Mouse (Mus musculus): Measurements from ENCODE around the gene Rbfox3. TPM values are rescaled to one million over a fixed set of nuclear protein-coding genes. Genes with fewer than 3 reads are reported as not detected.

The Rbfox3 gene
- total and polyA plus RNA-seq, 3 experiments, result 0.16 TPM; not detected in 2

DNA sequence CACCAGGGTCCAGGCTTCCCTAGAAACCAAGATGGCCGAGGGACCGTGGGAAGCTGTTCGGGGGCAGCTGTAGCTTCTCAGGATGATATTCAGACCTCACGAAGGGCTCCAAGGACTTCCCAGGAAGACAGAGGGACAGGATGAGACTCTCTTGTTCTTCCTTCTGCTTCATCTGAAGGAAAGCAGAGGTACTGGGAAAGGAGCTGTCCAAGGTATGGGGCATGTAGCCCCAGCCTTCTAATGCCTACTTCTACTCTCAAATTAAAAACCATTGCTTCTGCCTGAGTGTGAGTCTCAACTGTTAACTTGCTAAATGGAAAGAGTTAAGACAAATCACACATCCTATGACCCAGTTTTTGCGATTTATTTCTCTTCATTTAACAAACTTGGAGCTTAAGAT, 355.8 kb downstream of the Rbfox3 start:
- no peak overlapping the region for H3K4me3 ChIP-seq (ENCODE audit: low read depth, low read length)
- no peak for ATAC-seq (ENCODE audit: extremely low read depth, insufficient number of reproducible peaks, low FRiP score, poor library complexity, severe bottlenecking)
- H3K27me3 ChIP-seq (ENCODE audit: insufficient read depth, low read length), result no peaks in the 10 kb centered on the region
- no peaks in the 10 kb centered on the region for H3K36me3 ChIP-seq (replicated peaks)
- peaks cover 90% of the 10 kb centered on the region for H3K9me3 ChIP-seq (replicated peaks)
- TF ChIP-seq GATA2 (IDR thresholded peaks at IDR 0.05; ENCODE audit: borderline replicate concordance, low read depth, low read length) (no peak), POLR2AphosphoS5 (IDR thresholded peaks at IDR 0.05; ENCODE audit: insufficient replicate concordance, low read depth, low read length) (no peak)
- H3K4me1 ChIP-seq (ENCODE audit: insufficient read depth, low read depth, low read length), result no peaks in the 10 kb centered on the region
- DNase-seq (ENCODE audit: low spot score), result no peak

GRCm38 (mm10) chr11:118554542-118554941, 356.9 kb downstream of the Rbfox3 start:
- Histone ChIP-seq H3K4me3 (ENCODE audit: low read depth, low read length) (no peak overlapping the region; the same call in 1 of the 2 replicates), H3K9me3 (replicated peaks) (peaks cover 92% of the 10 kb centered on the region), H3K27me3 (ENCODE audit: insufficient read depth, low read length) (no peaks in the 10 kb centered on the region), H3K4me1 (ENCODE audit: insufficient read depth, low read depth, low read length) (no peaks in the 10 kb centered on the region), H3K36me3 (replicated peaks) (no peaks in the 10 kb centered on the region)
- DNase-seq (ENCODE audit: low spot score), result no peak
- no peak for ATAC-seq (ENCODE audit: extremely low read depth, insufficient number of reproducible peaks, low FRiP score, poor library complexity, severe bottlenecking)
- TF ChIP-seq GATA1 (IDR thresholded peaks at IDR 0.05; ENCODE audit: borderline replicate concordance, low read length), result no peak
- TF ChIP-seq TAL1 (conservative IDR thresholded peaks at IDR 0.05; ENCODE audit: low read depth, low read length), result no peak
- TF ChIP-seq CTCF (IDR thresholded peaks at IDR 0.05; ENCODE audit: low read depth, low read length), result no peak
- TF ChIP-seq POLR2AphosphoS5 (IDR thresholded peaks at IDR 0.05; ENCODE audit: insufficient replicate concordance, low read depth, low read length), result no peak
- no peak for TF ChIP-seq GATA2 (IDR thresholded peaks at IDR 0.05; ENCODE audit: borderline replicate concordance, low read depth, low read length)

GRCm38 (mm10) chr11:118553926-118554325, 357.5 kb downstream of the Rbfox3 start:
- TF ChIP-seq GATA2 (IDR thresholded peaks at IDR 0.05; ENCODE audit: borderline replicate concordance, low read depth, low read length), result no peak
- Histone ChIP-seq H3K36me3 (replicated peaks) (no peaks in the 10 kb centered on the region), H3K9me3 (replicated peaks) (peaks cover 92% of the 10 kb centered on the region), H3K4me3 (ENCODE audit: low read depth, low read length) (no peak overlapping the region), H3K4me1 (ENCODE audit: insufficient read depth, low read depth, low read length) (no peaks in the 10 kb centered on the region), H3K27me3 (ENCODE audit: insufficient read depth, low read length) (no peaks in the 10 kb centered on the region)
- no peak for ATAC-seq (ENCODE audit: extremely low read depth, insufficient number of reproducible peaks, low FRiP score, poor library complexity, severe bottlenecking)
- DNase-seq (ENCODE audit: low spot score), result no peak

- peaks cover 92% of the 10 kb centered on the region for H3K9me3 ChIP-seq (replicated peaks)
- no peaks in the 10 kb centered on the region for H3K36me3 ChIP-seq (replicated peaks)
- H3K4me3 ChIP-seq (ENCODE audit: low read depth, low read length), result no peak overlapping the region
- ATAC-seq (ENCODE audit: extremely low read depth, insufficient number of reproducible peaks, low FRiP score, poor library complexity, severe bottlenecking) (no peak), DNase-seq (ENCODE audit: low spot score) (no peak)
- TF ChIP-seq CTCF (IDR thresholded peaks at IDR 0.05; ENCODE audit: low read depth, low read length) (no peak), POLR2AphosphoS5 (IDR thresholded peaks at IDR 0.05; ENCODE audit: insufficient replicate concordance, low read depth, low read length) (no peak), GATA1 (IDR thresholded peaks at IDR 0.05; ENCODE audit: borderline replicate concordance, low read length) (no peak), TAL1 (conservative IDR thresholded peaks at IDR 0.05; ENCODE audit: low read depth, low read length) (no peak), GATA2 (IDR thresholded peaks at IDR 0.05; ENCODE audit: borderline replicate concordance, low read depth, low read length) (no peak)
- no peaks in the 10 kb centered on the region for H3K4me1 ChIP-seq (ENCODE audit: insufficient read depth, low read depth, low read length)
- H3K27me3 ChIP-seq (ENCODE audit: insufficient read depth, low read length), result no peaks in the 10 kb centered on the region
These were observed 358.4 kb downstream of the Rbfox3 start for GRCm38 (mm10) chr11:118553001-118553400.

GRCm38 (mm10) chr11:118552478-118552877, 358.9 kb downstream of the Rbfox3 start:
- TF ChIP-seq POLR2AphosphoS5 (IDR thresholded peaks at IDR 0.05; ENCODE audit: insufficient replicate concordance, low read depth, low read length), result no peak
- TF ChIP-seq TAL1 (conservative IDR thresholded peaks at IDR 0.05; ENCODE audit: low read depth, low read length), result no peak
- TF ChIP-seq GATA2 (IDR thresholded peaks at IDR 0.05; ENCODE audit: borderline replicate concordance, low read depth, low read length), result no peak
- TF ChIP-seq GATA1 (IDR thresholded peaks at IDR 0.05; ENCODE audit: borderline replicate concordance, low read length), result no peak
- TF ChIP-seq CTCF (IDR thresholded peaks at IDR 0.05; ENCODE audit: low read depth, low read length), result no peak
- ATAC-seq (ENCODE audit: extremely low read depth, insufficient number of reproducible peaks, low FRiP score, poor library complexity, severe bottlenecking), result no peak
- H3K4me3 ChIP-seq (ENCODE audit: low read depth, low read length), result no peak overlapping the region
- H3K36me3 ChIP-seq (replicated peaks), result no peaks in the 10 kb centered on the region
- H3K4me1 ChIP-seq (ENCODE audit: insufficient read depth, low read depth, low read length), result no peaks in the 10 kb centered on the region
- no peak for DNase-seq (ENCODE audit: low spot score)
- no peaks in the 10 kb centered on the region for H3K27me3 ChIP-seq (ENCODE audit: insufficient read depth, low read length)
- H3K9me3 ChIP-seq (replicated peaks), result peaks cover 92% of the 10 kb centered on the region

DNA sequence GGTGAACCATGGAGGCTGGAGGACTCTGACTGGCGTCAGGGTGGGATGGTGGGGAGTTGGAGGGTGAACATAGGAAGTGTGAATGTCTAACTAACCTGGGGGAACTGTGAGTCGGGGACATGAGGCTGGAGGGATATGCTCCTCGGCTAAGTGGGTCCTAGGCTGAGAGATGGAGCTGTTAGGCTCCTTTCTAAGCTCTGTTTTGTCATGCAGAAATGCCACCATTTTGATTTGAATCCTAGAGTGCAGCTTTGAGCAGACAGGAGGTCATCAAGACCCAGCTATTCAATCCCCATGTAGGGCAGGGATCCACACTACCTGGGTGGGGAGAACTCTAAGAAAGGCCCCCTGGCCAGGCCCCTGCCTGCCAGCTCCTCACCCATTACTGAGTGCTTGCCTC, 359.7 kb downstream of the Rbfox3 start:
- no peaks in the 10 kb centered on the region for H3K27me3 ChIP-seq (ENCODE audit: insufficient read depth, low read length)
- TF ChIP-seq TAL1 (conservative IDR thresholded peaks at IDR 0.05; ENCODE audit: low read depth, low read length) (no peak), POLR2AphosphoS5 (IDR thresholded peaks at IDR 0.05; ENCODE audit: insufficient replicate concordance, low read depth, low read length) (no peak), GATA2 (IDR thresholded peaks at IDR 0.05; ENCODE audit: borderline replicate concordance, low read depth, low read length) (no peak), CTCF (IDR thresholded peaks at IDR 0.05; ENCODE audit: low read depth, low read length) (no peak), GATA1 (IDR thresholded peaks at IDR 0.05; ENCODE audit: borderline replicate concordance, low read length) (no peak)

More for the DNA sequence above, 359.7 kb downstream of the Rbfox3 start:
- no peak for ATAC-seq (ENCODE audit: extremely low read depth, insufficient number of reproducible peaks, low FRiP score, poor library complexity, severe bottlenecking)
- Histone ChIP-seq H3K9me3 (replicated peaks) (peaks cover 92% of the 10 kb centered on the region), H3K36me3 (replicated peaks) (no peaks in the 10 kb centered on the region), H3K4me3 (ENCODE audit: low read depth, low read length) (no peak overlapping the region), H3K4me1 (ENCODE audit: insufficient read depth, low read depth, low read length) (no peaks in the 10 kb centered on the region)
- DNase-seq (ENCODE audit: low spot score), result no peak

All from G1E (cell line).